Mouse (Mus musculus) MEL (cell line): Measurements from ENCODE around the gene Khnyn. TPM values are rescaled to one million over a fixed set of nuclear protein-coding genes. Genes with fewer than 3 reads are reported as not detected.

Experiments used
- DNase-seq: peaks from one replicate; pipeline ENCODE4 v3.0.0; 2011; ENCODE audit warnings: low read depth, low spot score
- H3K27ac ChIP-seq: 2 replicates; pipeline ENCODE4 v1.5.1; 2012; ENCODE audit warnings: low read depth, mild to moderate bottlenecking, control low read depth, low read length, moderate library complexity; ENCODE audit not compliant: control insufficient read depth
- H3K27me3 ChIP-seq, 2 experiments: fragments of 150-350 bp in 1 of 2; sonication (generic) in 1 of 2; 2 replicates each; pipeline ENCODE4 v1.6.1; 2012; ENCODE audit warnings: low read length in 2 of 2, mild to moderate bottlenecking in 2 of 2, improper control_type of control experiment in 1 of 2, moderate library complexity in 1 of 2; ENCODE audit not compliant: insufficient read depth in 2 of 2, control insufficient read depth in 1 of 2
- H3K36me3 ChIP-seq, 2 experiments: 2 replicates each; pipeline ENCODE4 v1.6.1; 2012 to 2014; ENCODE audit warnings: low read length in 2 of 2, improper control_type of control experiment in 1 of 2, inconsistent platforms in 1 of 2, mild to moderate bottlenecking in 1 of 2; ENCODE audit not compliant: insufficient read depth in 2 of 2, control insufficient read depth in 1 of 2
- H3K4me1 ChIP-seq, 2 experiments: fragments of 150-350 bp in 1 of 2; sonication (generic) in 1 of 2; 2 replicates each; pipeline ENCODE4 v1.6.1; 2012; ENCODE audit warnings: low read length in 2 of 2, improper control_type of control experiment in 1 of 2, mild to moderate bottlenecking in 1 of 2; ENCODE audit not compliant: insufficient read depth in 2 of 2, control insufficient read depth in 1 of 2
- H3K4me3 ChIP-seq, 2 experiments: fragments of 150-350 bp in 1 of 2; sonication (generic) in 1 of 2; 2 replicates each; pipeline ENCODE4 v1.5.1; 2012; ENCODE audit warnings: low read depth in 2 of 2, low read length in 2 of 2, mild to moderate bottlenecking in 2 of 2, moderate library complexity in 2 of 2, control low read depth in 1 of 2, improper control_type of control experiment in 1 of 2; ENCODE audit not compliant: control insufficient read depth in 1 of 2, insufficient read depth in 1 of 2
- H3K79me2 ChIP-seq: 2 replicates; pipeline ENCODE4 v1.6.1; 2012; ENCODE audit warnings: mild to moderate bottlenecking, low read length, moderate library complexity; ENCODE audit not compliant: control insufficient read depth, poor library complexity, insufficient read depth
- H3K9ac ChIP-seq: 2 replicates; pipeline ENCODE4 v1.6.1; 2012; ENCODE audit warnings: low read depth, mild to moderate bottlenecking, control low read depth, low read length, moderate library complexity; ENCODE audit not compliant: control insufficient read depth, poor library complexity, severe bottlenecking
- H3K9me3 ChIP-seq: fragments of 150-350 bp; sonication (generic); replicated peaks from 2 replicates; pipeline ENCODE4 v1.6.1; 2012; ENCODE audit warnings: mild to moderate bottlenecking, low read length, improper control_type of control experiment, moderate library complexity; ENCODE audit not compliant: insufficient read depth
- CHD1 ChIP-seq: IDR thresholded peaks from 2 replicates; pipeline ENCODE4 v1.6.1; 2012; ENCODE audit warnings: low read depth, mild to moderate bottlenecking, inconsistent platforms, low read length, improper control_type of control experiment
- CHD2 ChIP-seq: IDR thresholded peaks from 2 replicates; pipeline ENCODE4 v1.6.1; 2011; ENCODE audit warnings: low read length, improper control_type of control experiment
- CTCF ChIP-seq, 3 experiments: IDR thresholded peaks in 2 of 3; conservative IDR thresholded peaks in 1 of 3; 2 replicates each; pipeline ENCODE4 v1.5.1; 2011 to 2012; ENCODE audit warnings: low read length in 3 of 3, low read depth in 2 of 3, mild to moderate bottlenecking in 2 of 3, improper control_type of control experiment in 1 of 3, inconsistent platforms in 1 of 3, mixed read lengths in 1 of 3, moderate library complexity in 1 of 3; ENCODE audit not compliant: control insufficient read depth in 1 of 3, insufficient read depth in 1 of 3, poor library complexity in 1 of 3, severe bottlenecking in 1 of 3
- E2F4 ChIP-seq: IDR thresholded peaks from 2 replicates; pipeline ENCODE4 v1.6.1; 2011; ENCODE audit warnings: low read depth, low read length, improper control_type of control experiment, borderline replicate concordance
- GABPA ChIP-seq: IDR thresholded peaks from 2 replicates; pipeline ENCODE4 v1.6.1; 2012; ENCODE audit warnings: low read depth, mild to moderate bottlenecking, inconsistent platforms, low read length, improper control_type of control experiment, moderate library complexity
- GATA1 ChIP-seq: IDR thresholded peaks from 2 replicates; pipeline ENCODE4 v1.6.1; 2011; ENCODE audit warnings: low read depth, low read length, improper control_type of control experiment
- HCFC1 ChIP-seq: IDR thresholded peaks from 2 replicates; pipeline ENCODE4 v1.6.1; 2012; ENCODE audit warnings: low read depth, mild to moderate bottlenecking, inconsistent platforms, low read length, improper control_type of control experiment, moderate library complexity
- JUND ChIP-seq: IDR thresholded peaks from 2 replicates; pipeline ENCODE4 v1.6.1; 2011; ENCODE audit warnings: low read depth, mild to moderate bottlenecking, improper control_type of control experiment, low read length
- KAT2A ChIP-seq: conservative IDR thresholded peaks from 2 replicates; pipeline ENCODE4 v1.6.1; 2012; ENCODE audit warnings: low read depth, low read length, improper control_type of control experiment, inconsistent platforms
- MAX ChIP-seq: IDR thresholded peaks from 2 replicates; pipeline ENCODE4 v1.6.1; 2011; ENCODE audit warnings: low read length, improper control_type of control experiment
- MAZ ChIP-seq: IDR thresholded peaks from 2 replicates; pipeline ENCODE4 v1.6.1; 2012; ENCODE audit warnings: low read depth, mild to moderate bottlenecking, inconsistent platforms, low read length, improper control_type of control experiment
- MEF2A ChIP-seq: IDR thresholded peaks from 2 replicates; pipeline ENCODE4 v1.6.1; 2014; ENCODE audit warnings: low read depth, mild to moderate bottlenecking, inconsistent platforms, low read length, improper control_type of control experiment; ENCODE audit not compliant: poor library complexity, insufficient replicate concordance, severe bottlenecking; ENCODE audit errors: extremely low read depth
- MXI1 ChIP-seq: IDR thresholded peaks from 2 replicates; pipeline ENCODE4 v1.6.1; 2011; ENCODE audit warnings: mild to moderate bottlenecking, low read depth, low read length, improper control_type of control experiment
- NRF1 ChIP-seq: IDR thresholded peaks from 2 replicates; pipeline ENCODE4 v1.6.1; 2014; ENCODE audit warnings: low read depth, mild to moderate bottlenecking, inconsistent platforms, low read length, improper control_type of control experiment, moderate library complexity; ENCODE audit not compliant: poor library complexity, insufficient read depth, severe bottlenecking
- POLR2A ChIP-seq, 2 experiments: IDR thresholded peaks; 2 replicates each; pipeline ENCODE4 v1.6.1; 2011 to 2012; ENCODE audit warnings: low read length in 2 of 2, mild to moderate bottlenecking in 2 of 2, control low read depth in 1 of 2, improper control_type of control experiment in 1 of 2, low read depth in 1 of 2, moderate library complexity in 1 of 2; ENCODE audit not compliant: control insufficient read depth in 1 of 2, insufficient read depth in 1 of 2, poor library complexity in 1 of 2
- POLR2AphosphoS2 ChIP-seq: IDR thresholded peaks from 2 replicates; pipeline ENCODE4 v1.6.1; 2011; ENCODE audit warnings: low read length, improper control_type of control experiment
- POLR2AphosphoS5 ChIP-seq: IDR thresholded peaks from 2 replicates; pipeline ENCODE4 v1.6.1; 2012; ENCODE audit warnings: low read depth, borderline replicate concordance, mild to moderate bottlenecking, inconsistent platforms, low read length, moderate library complexity, mixed read lengths
- RAD21 ChIP-seq: IDR thresholded peaks from 2 replicates; pipeline ENCODE4 v1.6.1; 2011; ENCODE audit warnings: mild to moderate bottlenecking, low read depth, low read length, improper control_type of control experiment
- SMC3 ChIP-seq: IDR thresholded peaks from 2 replicates; pipeline ENCODE4 v1.6.1; 2011; ENCODE audit warnings: low read depth, low read length, improper control_type of control experiment
- TAL1 ChIP-seq: IDR thresholded peaks from 2 replicates; pipeline ENCODE4 v1.6.1; 2012; ENCODE audit warnings: mild to moderate bottlenecking, inconsistent platforms, low read length, moderate library complexity, mixed read lengths
- TCF12 ChIP-seq: IDR thresholded peaks from 2 replicates; pipeline ENCODE4 v1.6.1; 2014; ENCODE audit warnings: low read depth, mild to moderate bottlenecking, inconsistent platforms, low read length, improper control_type of control experiment, moderate library complexity
- USF2 ChIP-seq, 2 experiments: IDR thresholded peaks; 2 replicates each; pipeline ENCODE4 v1.6.1; 2011 to 2012; ENCODE audit warnings: improper control_type of control experiment in 2 of 2, low read length in 2 of 2, borderline replicate concordance in 1 of 2, inconsistent platforms in 1 of 2, low read depth in 1 of 2, mild to moderate bottlenecking in 1 of 2; ENCODE audit not compliant: insufficient read depth in 1 of 2
- ZKSCAN1 ChIP-seq: IDR thresholded peaks from 2 replicates; pipeline ENCODE4 v1.6.1; 2012; ENCODE audit warnings: low read depth, mild to moderate bottlenecking, inconsistent platforms, low read length, improper control_type of control experiment, moderate library complexity
- ZMIZ1 ChIP-seq: IDR thresholded peaks from 2 replicates; pipeline ENCODE4 v1.6.1; 2012; ENCODE audit warnings: low read depth, mild to moderate bottlenecking, inconsistent platforms, low read length, improper control_type of control experiment, moderate library complexity
- polyA plus RNA-seq, 2 experiments: library from polyadenylated mRNA; stranded (reverse) in 1 of 2; unstranded in 1 of 2; fragments of >175 nt in 1 of 2; fragments of >200 nt in 1 of 2; gene quantifications; 2 replicates each; pipeline versions ENCODE4 v1.2.1 to v1.2.4; 2012; ENCODE audit warnings: low replicate concordance in 2 of 2, low read depth in 1 of 2; ENCODE audit not compliant: insufficient read length in 2 of 2, insufficient read depth in 1 of 2, missing spikeins in 1 of 2
- total RNA-seq: library from RNA; depleted of rRNA; stranded (reverse); fragments of 300-350 nt; gene quantifications from 2 replicates; pipeline ENCODE4 v1.2.3, GENCODE M21; 2012

Gene Khnyn
- total and polyA plus RNA-seq, 3 experiments, result 5.2 to 13.3 TPM; not detected in 1

DNA sequence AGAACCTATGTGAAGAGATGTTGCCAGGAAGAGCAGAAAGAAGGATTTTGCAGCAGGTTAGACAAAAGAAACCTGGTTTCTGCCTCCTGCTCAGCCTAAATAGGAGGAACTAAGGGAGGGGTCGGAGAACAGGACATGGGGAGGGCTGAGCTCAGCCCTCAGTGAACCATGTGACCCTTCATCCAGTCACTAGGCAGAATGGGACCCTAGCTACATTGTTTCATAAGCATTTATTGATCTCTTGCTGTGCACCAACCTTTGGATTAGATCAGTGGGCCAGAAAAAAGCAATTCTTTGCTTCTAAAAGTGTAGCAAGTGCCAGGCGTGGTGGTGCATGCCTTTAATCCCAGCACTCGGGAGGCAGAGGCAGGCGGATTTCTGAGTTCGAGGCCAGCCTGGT, 46.4 kb upstream of the Khnyn start:
- Histone ChIP-seq H3K27me3 (peaks cover 0 to 3% of the 10 kb centered on the region in 2 experiments; a peak in 1 of 4 replicates), H3K9me3 (no peaks in the 10 kb centered on the region), H3K36me3 (no peaks in the 10 kb centered on the region), H3K27ac (no peak overlapping the region), H3K9ac (no peak overlapping the region), H3K4me3 (no peak overlapping the region), H3K79me2 (no peaks in the 10 kb centered on the region), H3K4me1 (no peaks in the 10 kb centered on the region)
- DNase-seq, result no peak
- TF ChIP-seq USF2 (IDR thresholded peaks at IDR 0.05; ENCODE audit: borderline replicate concordance in 1 of 2, insufficient read depth in 1 of 2, low read depth in 1 of 2, low read length in 2 of 2) (no peak), CHD1 (no peak), MXI1 (no peak), MEF2A (no peak)

DNA sequence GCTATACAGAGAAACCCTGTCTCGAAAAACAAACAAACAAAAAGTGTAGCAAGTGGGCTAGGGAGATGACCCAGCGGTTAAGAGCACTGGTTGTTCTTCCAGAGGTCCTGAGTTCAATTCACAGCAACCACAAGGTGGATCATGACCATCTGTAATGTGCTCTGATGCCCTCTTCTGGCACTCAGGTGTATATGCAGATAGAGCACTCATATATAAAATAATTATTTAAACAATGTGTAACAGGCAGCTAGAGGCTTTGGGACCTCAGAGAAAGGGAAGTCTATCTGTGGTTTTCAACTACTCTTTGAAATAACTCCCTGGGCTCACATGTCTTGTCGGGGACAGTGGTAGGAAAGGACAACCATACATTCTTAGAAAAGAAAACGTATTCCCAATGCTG, 46.0 kb upstream of the Khnyn start:
- DNase-seq, result peak; percentile 56
- Histone ChIP-seq H3K27ac (no peak overlapping the region), H3K4me3 (no peak overlapping the region), H3K4me1 (no peaks in the 10 kb centered on the region), H3K27me3 (peaks cover 0 to 3% of the 10 kb centered on the region in 2 experiments; a peak in 1 of 4 replicates), H3K9ac (no peak overlapping the region), H3K9me3 (no peaks in the 10 kb centered on the region), H3K79me2 (no peaks in the 10 kb centered on the region), H3K36me3 (no peaks in the 10 kb centered on the region)
- no peak for TF ChIP-seq NRF1
- peak; percentile 32 to 45 (median 32) for TF ChIP-seq CTCF (IDR thresholded peaks at IDR 0.05 in 2 of 3, conservative IDR thresholded peaks at IDR 0.05 in 1 of 3; ENCODE audit: control insufficient read depth in 1 of 3, insufficient read depth in 1 of 3, low read depth in 2 of 3, low read length in 3 of 3, poor library complexity in 1 of 3, severe bottlenecking in 1 of 3)
- TF ChIP-seq SMC3, result peak; percentile 51
- TF ChIP-seq ZMIZ1, result no peak
- TF ChIP-seq POLR2AphosphoS5, result no peak
- TF ChIP-seq RAD21, result peak; percentile 26

DNA sequence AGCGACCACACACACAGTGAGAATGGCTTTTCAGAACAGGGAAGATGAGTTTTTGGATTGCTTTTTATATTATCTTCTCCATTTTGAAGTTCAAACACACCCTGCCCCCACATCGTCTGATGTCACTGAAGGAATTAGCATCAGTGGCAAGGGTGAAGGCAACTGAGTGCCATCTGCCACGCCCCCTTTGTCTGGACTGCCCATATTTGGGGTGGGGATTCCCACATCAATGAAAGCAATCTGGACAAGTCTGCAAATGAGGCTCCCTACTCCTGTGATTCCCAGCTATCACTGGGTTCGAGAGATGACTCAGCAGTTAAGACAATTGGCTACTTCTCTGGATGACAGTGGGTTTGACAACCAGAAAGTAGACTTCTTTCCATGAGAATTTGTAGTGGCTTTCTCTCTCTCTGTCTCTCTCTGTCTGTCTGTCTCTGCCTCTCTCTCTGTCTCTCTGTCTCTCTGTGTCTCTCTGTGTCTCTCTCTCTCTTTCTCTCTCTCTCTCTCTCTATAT, 43.8 kb upstream of the Khnyn start:
- H3K27me3 ChIP-seq, result 0 out of 4 replicates have a peak, but pooled peaks cover 0 to 3% of the 10 kb centered on the region in 2 experiments
- no peak for DNase-seq
- no peaks in the 10 kb centered on the region for H3K79me2 ChIP-seq
- H3K9me3 ChIP-seq, result no peaks in the 10 kb centered on the region
- TF ChIP-seq CHD1 (no peak), GABPA (no peak), TCF12 (no peak), ZMIZ1 (no peak), E2F4 (no peak), MAZ (no peak), POLR2AphosphoS2 (no peak), SMC3 (no peak), HCFC1 (no peak), MAX (no peak), USF2 (IDR thresholded peaks at IDR 0.05; ENCODE audit: borderline replicate concordance in 1 of 2, insufficient read depth in 1 of 2, low read depth in 1 of 2, low read length in 2 of 2) (no peak), POLR2A (IDR thresholded peaks at IDR 0.05; ENCODE audit: control insufficient read depth in 1 of 2, insufficient read depth in 1 of 2, low read depth in 1 of 2, low read length in 2 of 2, poor library complexity in 1 of 2) (no peak), CHD2 (no peak), KAT2A (no peak), MXI1 (no peak), GATA1 (no peak), ZKSCAN1 (no peak), TAL1 (no peak), MEF2A (no peak), JUND (no peak)
- no peak overlapping the region for H3K9ac ChIP-seq
- no peak overlapping the region for H3K4me3 ChIP-seq
- no peak overlapping the region for H3K27ac ChIP-seq
- H3K36me3 ChIP-seq, result no peaks in the 10 kb centered on the region
- no peaks in the 10 kb centered on the region for H3K4me1 ChIP-seq
